Mouse (Mus musculus) heart, postnatal 0 days (tissue): ENCODE measurements at regions not wholly inside any gene's neighbourhood (a gene's known extent, or its start where the extent isn't known, plus 50 kb on each side); places are given as distances from the start of the nearest gene placed in this dataset.

ENCODE experiments used
- CTCF ChIP-seq: IDR thresholded peaks from 2 replicates; pipeline ENCODE4 v1.5.1; 2016; ENCODE audit warnings: antibody characterized with exemption, control low read depth, low read depth
- EP300 ChIP-seq: IDR thresholded peaks from 2 replicates; pipeline ENCODE4 v1.6.1; 2016; ENCODE audit warnings: antibody characterized with exemption, low read depth

- TF ChIP-seq CTCF (no peak), EP300 (no peak)
Observed at GRCm38 (mm10) chr14:61931811-61932210, 324.6 kb downstream of the Kcnrg start.
